Mouse (Mus musculus) adrenal gland, adult 8-10 months (tissue): ENCODE measurements around the gene Abcd4. TPM values are rescaled to one million over a fixed set of nuclear protein-coding genes. Genes with fewer than 3 reads are reported as not detected.

ENCODE experiments used
- DNase-seq: peaks from one replicate; pipeline ENCODE4 v3.0.0; 2022
- total RNA-seq, 4 experiments: library from RNA; stranded (reverse); gene quantifications; 2 replicates each; pipeline ENCODE4 v1.2.4; 2022

Abcd4 gene
- total RNA-seq, 4 experiments from 2014 or later = 10.9 to 16.3 (median 13.8) TPM

DNA sequence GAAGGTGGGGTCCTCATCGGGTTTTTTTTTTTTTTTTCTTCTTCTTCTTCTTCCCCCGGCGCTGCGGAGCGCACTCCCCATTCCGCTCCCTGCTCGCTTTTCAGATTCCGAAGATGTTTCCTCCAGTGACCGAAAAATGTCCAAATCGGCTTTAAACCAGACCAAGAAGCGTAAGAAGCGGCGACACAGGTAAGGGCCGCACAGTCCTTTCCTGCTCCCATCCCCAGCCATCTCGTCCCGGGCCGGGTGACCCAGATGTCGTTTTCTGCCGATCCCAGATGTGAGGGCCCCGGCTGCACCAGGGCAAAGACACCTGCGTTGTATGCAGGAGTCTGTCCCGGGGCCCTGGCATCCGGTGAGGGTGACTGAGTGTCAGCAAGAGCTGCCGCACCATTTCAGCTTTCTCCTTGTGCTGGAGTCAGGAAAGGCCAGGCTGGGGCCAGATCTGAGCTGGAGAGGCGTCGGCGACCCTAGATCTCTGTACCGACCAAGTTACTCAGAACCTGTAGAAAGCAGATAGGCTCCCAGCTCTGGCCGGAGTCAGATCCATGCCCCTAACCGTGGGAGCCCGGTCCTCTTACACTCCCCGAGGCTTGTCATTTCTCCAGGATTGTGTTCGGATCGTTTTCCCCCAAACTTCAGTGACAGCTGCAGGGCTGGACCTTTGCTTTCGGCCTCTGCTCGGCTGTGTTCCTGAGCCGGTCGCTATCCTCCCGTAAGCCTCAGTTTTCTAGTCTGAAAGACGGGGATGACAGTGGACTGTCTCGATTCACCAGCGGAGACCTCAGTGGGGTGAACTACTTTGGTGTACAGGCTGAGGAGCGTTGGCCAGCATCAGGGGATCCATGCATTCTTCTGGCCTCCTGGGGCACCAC is 45.5 kb downstream of the Abcd4 start:
- DNase-seq = no peak

- no peak for DNase-seq
These were observed 46.4 kb downstream of the Abcd4 start for GRCm38 (mm10) chr12:84570694-84571415.

DNA sequence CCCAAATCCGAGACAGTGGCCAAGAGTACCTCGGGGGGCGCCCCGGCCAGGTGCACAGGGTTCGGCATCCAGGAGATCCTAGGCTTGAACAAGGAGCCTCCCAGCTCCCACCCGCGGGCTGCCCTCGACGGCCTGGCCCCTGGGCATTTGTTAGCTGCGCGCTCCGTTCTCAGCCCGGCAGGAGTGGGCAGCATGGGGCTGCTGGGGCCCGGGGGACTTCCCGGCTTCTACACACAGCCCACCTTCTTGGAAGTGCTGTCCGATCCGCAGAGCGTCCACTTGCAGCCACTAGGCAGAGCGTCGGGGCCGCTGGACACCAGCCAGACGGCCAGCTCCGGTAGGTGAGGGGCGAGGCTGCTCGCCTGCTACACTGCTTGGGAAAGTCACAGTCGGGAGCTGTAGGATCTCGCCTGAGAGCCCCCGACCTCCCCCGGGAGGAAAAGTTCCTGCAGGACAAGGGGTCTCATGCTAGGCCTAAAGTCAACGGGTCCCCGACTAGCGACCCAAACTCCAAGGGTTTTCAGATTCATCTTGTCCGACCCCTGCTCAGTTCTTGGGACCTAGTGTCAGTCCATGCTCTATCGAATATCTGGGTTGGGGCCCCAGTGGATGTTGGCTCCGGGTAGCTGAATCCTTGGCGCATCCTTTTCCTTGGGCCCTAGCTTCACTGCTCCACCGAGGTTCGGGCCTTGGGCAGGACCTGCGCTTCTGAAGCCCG is 47.1 kb downstream of the Abcd4 start:
- no peak for DNase-seq

DNA sequence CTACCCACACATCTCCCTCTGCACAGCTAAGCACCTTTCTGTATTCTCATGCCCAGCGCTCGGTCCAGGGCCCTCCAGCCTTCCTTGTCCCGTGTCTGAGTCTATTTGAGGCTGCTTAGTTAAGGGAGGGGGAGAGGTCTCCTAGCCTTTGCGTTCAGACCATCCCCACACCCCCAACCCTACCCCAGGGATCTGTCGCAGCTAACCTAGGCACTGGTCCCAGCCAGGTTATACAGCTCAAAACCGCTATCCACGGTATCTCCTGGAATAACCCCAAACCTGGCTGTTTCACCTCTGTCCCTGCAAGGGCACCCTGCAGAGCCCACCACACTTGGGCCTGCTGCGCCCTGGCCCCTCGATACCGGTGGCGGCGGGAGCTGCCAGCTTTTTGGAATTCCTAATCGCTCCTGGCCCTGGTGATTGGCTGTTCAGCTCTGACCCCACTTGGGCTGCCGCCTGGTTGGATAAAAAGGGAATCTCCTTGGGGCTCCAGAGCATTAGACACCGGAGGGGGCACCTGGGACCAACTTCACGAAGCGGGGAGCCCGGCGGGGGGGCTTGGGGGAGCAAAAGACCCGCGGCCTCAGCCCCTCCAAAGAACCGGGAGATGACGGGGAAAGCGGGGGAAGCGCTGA is 47.8 kb downstream of the Abcd4 start, which contains the start of gene Vsx2:
Gene Vsx2, plus strand, starts transcription at position 427 of the 635 bp plus-strand sequence.
- no peak for DNase-seq

- DNase-seq = no peak
These were observed 49.6 kb downstream of the Abcd4 start for GRCm38 (mm10) chr12:84567576-84567975.

DNA sequence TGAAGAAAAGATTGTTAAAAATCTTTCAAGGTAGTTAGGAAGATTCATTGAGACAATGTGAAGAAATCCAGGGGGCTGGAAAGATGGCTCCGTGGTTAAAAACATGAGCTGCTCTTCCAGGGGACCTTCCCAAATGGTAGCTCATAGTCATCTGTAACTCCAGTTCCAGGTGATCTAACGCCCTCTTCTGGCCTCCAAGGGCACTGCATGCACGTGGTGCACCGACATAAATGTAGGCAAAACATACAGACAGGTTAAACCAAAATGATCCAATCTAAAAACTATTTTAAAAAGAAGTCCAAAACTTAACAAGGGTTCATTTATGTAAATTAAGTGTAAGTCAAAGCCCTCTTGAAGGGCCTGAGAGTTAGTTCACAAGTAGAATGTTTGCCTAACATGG is 54.7 kb downstream of the Abcd4 start:
- no peak for DNase-seq

DNA sequence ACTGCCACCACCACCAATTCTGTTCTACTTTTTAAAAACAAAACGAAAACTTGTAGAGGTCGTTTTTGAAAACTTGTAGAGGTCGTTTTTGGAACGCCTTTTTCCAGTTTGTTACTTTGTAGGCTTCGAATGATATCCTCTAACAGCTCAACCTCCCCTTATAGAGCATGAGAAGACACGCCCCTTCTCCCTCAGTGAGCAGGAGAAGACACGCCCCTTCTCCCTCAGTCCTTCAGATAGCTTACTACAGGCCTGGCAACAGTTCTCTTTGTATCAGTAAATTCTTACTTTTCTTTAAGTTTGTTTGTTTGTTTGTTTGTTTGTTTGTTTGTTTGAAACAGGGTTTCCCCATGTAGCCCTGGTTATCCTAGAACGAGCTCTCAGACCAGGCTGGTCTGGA is 62.0 kb downstream of the Abcd4 start:
- no peak for DNase-seq

Other genes with a start within 250 kb of the Abcd4 start
- gene Entpd5, start 208.4 kb downstream of the Abcd4 start, total RNA-seq = 100 to 1,000 TPM; 101 to 157 (median 123) TPM
- gene Bbof1, start 208.3 kb downstream of the Abcd4 start, total RNA-seq = 1 to 10 TPM; 1.2 to 3.5 (median 2.0) TPM
- gene Rnf113a2, start 200.2 kb downstream of the Abcd4 start, total RNA-seq = 10 to 100 TPM; 15.0 to 19.2 (median 17.6) TPM
- 100 to 1,000 TPM; 125 to 228 (median 171) TPM for gene Aldh6a1, start 166.4 kb downstream of the Abcd4 start, total RNA-seq
- 10 to 100 TPM; 17.8 to 21.3 (median 19.6) TPM for gene Lin52, start 166.0 kb downstream of the Abcd4 start, total RNA-seq
- gene Vsx2, start 47.7 kb downstream of the Abcd4 start, total RNA-seq = under 1 TPM in 1 of 4 experiments, not detected in 3; 0.08 TPM
- not detected for gene Vrtn, start 23.6 kb upstream of the Abcd4 start, total RNA-seq
- not detected for gene Syndig1l, start 81.4 kb upstream of the Abcd4 start, total RNA-seq
- gene Npc2, start 155.7 kb upstream of the Abcd4 start, total RNA-seq = 100 to 1,000 TPM in 1 of 4 experiments, 10 to 100 TPM in 3; 79.8 to 105 (median 86.2) TPM
- gene Isca2, start 155.8 kb upstream of the Abcd4 start, total RNA-seq = 10 to 100 TPM; 53.6 to 69.2 (median 65.4) TPM